Mouse (Mus musculus) heart, embryonic 12.5 days (tissue): ENCODE measurements at regions not wholly inside any gene's neighbourhood (a gene's known extent, or its start where the extent isn't known, plus 50 kb on each side); places are given as distances from the start of the nearest gene placed in this dataset.

Experiments
- ATAC-seq: fragments of 200-750 bp; cut with Nextera tagmentation; 2 replicates; pipeline ENCODE4 v1.8.0; 2017; ENCODE audit warnings: moderate TSS enrichment, moderate library complexity; ENCODE audit not compliant: insufficient number of reproducible peaks, low FRiP score
- H3K27ac ChIP-seq: fragments of 300-500 bp; sonication (generic); 2 replicates; pipeline ENCODE4 v1.5.1; 2016; ENCODE audit warnings: mild to moderate bottlenecking, moderate library complexity; ENCODE audit not compliant: poor library complexity, severe bottlenecking
- H3K27me3 ChIP-seq: fragments of 300-500 bp; sonication (generic); replicated peaks from 2 replicates; pipeline ENCODE4 v1.6.1; 2016; ENCODE audit warnings: mild to moderate bottlenecking, moderate library complexity
- H3K36me3 ChIP-seq: fragments of 300-500 bp; sonication (generic); 2 replicates; pipeline ENCODE4 v1.6.1; 2016; ENCODE audit warnings: mild to moderate bottlenecking, moderate library complexity
- H3K4me1 ChIP-seq: fragments of 300-500 bp; sonication (generic); replicated peaks from 2 replicates; pipeline ENCODE4 v1.6.1; 2016; ENCODE audit warnings: mild to moderate bottlenecking
- H3K4me2 ChIP-seq: fragments of 300-500 bp; sonication (generic); 2 replicates; pipeline ENCODE4 v1.6.1; 2016; ENCODE audit warnings: mild to moderate bottlenecking, moderate library complexity
- H3K4me3 ChIP-seq: fragments of 300-500 bp; sonication (generic); 2 replicates; pipeline ENCODE4 v1.5.1; 2016; ENCODE audit warnings: mild to moderate bottlenecking
- H3K9ac ChIP-seq: fragments of 300-500 bp; sonication (generic); 2 replicates; pipeline ENCODE4 v1.6.1; 2016; ENCODE audit warnings: mild to moderate bottlenecking, moderate library complexity
- H3K9me3 ChIP-seq: fragments of 300-500 bp; sonication (generic); replicated peaks from 2 replicates; pipeline ENCODE4 v1.6.1; 2016; ENCODE audit warnings: mild to moderate bottlenecking, moderate library complexity
- WGBS: fragments of 180-500 bp; shearing (Covaris S2); methylation state at CpG from one replicate; pipeline ENCODE4 v1.1.7; 2016; 5-methylcytosine and 5-hydroxymethylcytosine counted together

- WGBS, result 82% methylated on average over 3 of the region's 3 CpGs
- ATAC-seq, result no peak
- H3K27me3 ChIP-seq, result peaks cover 73% of the 10 kb centered on the region
- no peak overlapping the region for H3K4me2 ChIP-seq
- H3K9ac ChIP-seq, result no peak overlapping the region
- H3K9me3 ChIP-seq, result no peaks in the 10 kb centered on the region
- peaks cover 4% of the 10 kb centered on the region; the same call in 1 of the 2 replicates for H3K4me1 ChIP-seq
- no peak overlapping the region for H3K27ac ChIP-seq
- peaks cover 8% of the 10 kb centered on the region; the same call in 1 of the 2 replicates for H3K36me3 ChIP-seq
- no peak overlapping the region for H3K4me3 ChIP-seq
Measured at GRCm38 (mm10) chr15:85676156-85676555, 58.6 kb upstream of the Ppara start.

- Histone ChIP-seq H3K9me3 (no peaks in the 10 kb centered on the region), H3K9ac (no peak overlapping the region), H3K4me3 (no peak overlapping the region), H3K4me1 (peaks cover 4% of the 10 kb centered on the region; the same call in 1 of the 2 replicates), H3K4me2 (no peak overlapping the region), H3K27me3 (peaks cover 67% of the 10 kb centered on the region), H3K36me3 (peaks cover 8% of the 10 kb centered on the region; the same call in 1 of the 2 replicates), H3K27ac (no peak overlapping the region)
- ATAC-seq, result no peak
- 79% methylated on average over 10 of the region's 10 CpGs for WGBS
Measured at GRCm38 (mm10) chr15:85676871-85677270, 57.9 kb upstream of the Ppara start.

- peaks cover 64% of the 10 kb centered on the region for H3K27me3 ChIP-seq
- H3K4me3 ChIP-seq, result no peak overlapping the region
- H3K36me3 ChIP-seq, result peaks cover 8% of the 10 kb centered on the region; the same call in 1 of the 2 replicates
- no peaks in the 10 kb centered on the region for H3K9me3 ChIP-seq
- no peak for ATAC-seq
- H3K27ac ChIP-seq, result no peak overlapping the region
- no peak overlapping the region for H3K9ac ChIP-seq
- no peak overlapping the region for H3K4me2 ChIP-seq
- WGBS, result 76% methylated on average over 6 of the region's 6 CpGs
- H3K4me1 ChIP-seq, result peaks cover 4% of the 10 kb centered on the region; the same call in 1 of the 2 replicates
Measured at GRCm38 (mm10) chr15:85677381-85677780, 57.4 kb upstream of the Ppara start.

- Histone ChIP-seq H3K4me2 (no peak overlapping the region), H3K4me3 (no peak overlapping the region), H3K36me3 (peaks cover 8% of the 10 kb centered on the region; the same call in 1 of the 2 replicates), H3K9ac (no peak overlapping the region), H3K27ac (no peak overlapping the region), H3K9me3 (no peaks in the 10 kb centered on the region), H3K27me3 (peaks cover 63% of the 10 kb centered on the region), H3K4me1 (peaks cover 4% of the 10 kb centered on the region; the same call in 1 of the 2 replicates)
- no peak for ATAC-seq
- WGBS, result 75% methylated on average over 10 of the region's 10 CpGs
Measured at GRCm38 (mm10) chr15:85677855-85678254, 56.9 kb upstream of the Ppara start.

GRCm38 (mm10) chr15:85678351-85678895, 56.4 kb upstream of the Ppara start:
- no peak overlapping the region for H3K9ac ChIP-seq
- H3K4me1 ChIP-seq, result peaks cover 3% of the 10 kb centered on the region; the same call in 1 of the 2 replicates
- ATAC-seq, result no peak
- H3K27ac ChIP-seq, result no peak overlapping the region
- WGBS, result 81% methylated on average over 15 of the region's 15 CpGs
- H3K9me3 ChIP-seq, result no peaks in the 10 kb centered on the region
- peaks cover 8% of the 10 kb centered on the region; the same call in 1 of the 2 replicates for H3K36me3 ChIP-seq
- no peak overlapping the region for H3K4me3 ChIP-seq
- peaks cover 62% of the 10 kb centered on the region for H3K27me3 ChIP-seq
- no peak overlapping the region for H3K4me2 ChIP-seq

GRCm38 (mm10) chr15:85678981-85679708, 55.6 kb upstream of the Ppara start:
- no peak overlapping the region for H3K4me3 ChIP-seq
- peak; percentile 31; the same call in 1 of the 2 replicates for ATAC-seq
- H3K9ac ChIP-seq, result no peak overlapping the region
- 72% methylated on average over 24 of the region's 24 CpGs for WGBS
- peaks cover 58% of the 10 kb centered on the region for H3K27me3 ChIP-seq
- no peaks in the 10 kb centered on the region for H3K9me3 ChIP-seq
- H3K4me2 ChIP-seq, result no peak overlapping the region
- H3K27ac ChIP-seq, result no peak overlapping the region
- peaks cover 15% of the 10 kb centered on the region for H3K36me3 ChIP-seq
- H3K4me1 ChIP-seq, result no peaks in the 10 kb centered on the region; the same call in 1 of the 2 replicates

- Histone ChIP-seq H3K9ac (no peak overlapping the region), H3K9me3 (no peaks in the 10 kb centered on the region), H3K36me3 (peaks cover 18% of the 10 kb centered on the region; the same call in 1 of the 2 replicates), H3K27me3 (peaks cover 53% of the 10 kb centered on the region), H3K27ac (no peak overlapping the region), H3K4me2 (no peak overlapping the region), H3K4me3 (no peak overlapping the region), H3K4me1 (no peaks in the 10 kb centered on the region; the same call in 1 of the 2 replicates)
- WGBS, result 79% methylated on average over 10 of the region's 10 CpGs
- no peak for ATAC-seq
Measured at GRCm38 (mm10) chr15:85679864-85680428, 54.8 kb upstream of the Ppara start.

- Histone ChIP-seq H3K27me3 (peaks cover 46% of the 10 kb centered on the region), H3K36me3 (peaks cover 15% of the 10 kb centered on the region; the same call in 1 of the 2 replicates), H3K4me1 (no peaks in the 10 kb centered on the region; the same call in 1 of the 2 replicates), H3K9me3 (no peaks in the 10 kb centered on the region), H3K27ac (no peak overlapping the region), H3K9ac (no peak overlapping the region), H3K4me3 (no peak overlapping the region), H3K4me2 (no peak overlapping the region)
- WGBS, result 64% methylated on average over 13 of the region's 13 CpGs
- ATAC-seq, result no peak
Measured at GRCm38 (mm10) chr15:85680460-85681224, 54.1 kb upstream of the Ppara start.

- Histone ChIP-seq H3K9me3 (no peaks in the 10 kb centered on the region), H3K27ac (no peak overlapping the region), H3K4me2 (no peak overlapping the region), H3K27me3 (peaks cover 39% of the 10 kb centered on the region), H3K36me3 (peaks cover 12% of the 10 kb centered on the region; the same call in 1 of the 2 replicates), H3K4me1 (peaks cover 8% of the 10 kb centered on the region; the same call in 1 of the 2 replicates), H3K4me3 (no peak overlapping the region), H3K9ac (no peak overlapping the region)
- ATAC-seq, result no peak
- 84% methylated on average over 12 of the region's 12 CpGs for WGBS
Measured at GRCm38 (mm10) chr15:85682116-85682515, 52.7 kb upstream of the Ppara start.

GRCm38 (mm10) chr15:85682780-85683179, 52.0 kb upstream of the Ppara start:
- Histone ChIP-seq H3K9me3 (no peaks in the 10 kb centered on the region), H3K9ac (no peak overlapping the region), H3K36me3 (peaks cover 12% of the 10 kb centered on the region; the same call in 1 of the 2 replicates), H3K4me3 (no peak overlapping the region), H3K4me2 (no peak overlapping the region), H3K4me1 (peaks cover 11% of the 10 kb centered on the region; the same call in 1 of the 2 replicates), H3K27me3 (peaks cover 33% of the 10 kb centered on the region), H3K27ac (no peak overlapping the region)
- 58% methylated on average over 6 of the region's 6 CpGs for WGBS
- no peak for ATAC-seq
